Mouse (Mus musculus) liver, adult 2 months (tissue): ENCODE measurements around the gene Nhsl1. TPM values are rescaled to one million over a fixed set of nuclear protein-coding genes. Genes with fewer than 3 reads are reported as not detected.

Source experiments
- DNase-seq: peaks from one replicate; pipeline ENCODE4 v3.0.0-alpha.2; 2011; ENCODE audit warnings: low read depth, low spot score; ENCODE audit errors: extremely low read depth
- H3K27ac ChIP-seq: fragments of 200-500 bp; replicated peaks from 2 replicates; pipeline ENCODE4 v1.5.1; 2012; ENCODE audit warnings: low read depth, mild to moderate bottlenecking, control low read depth, inconsistent platforms, low read length; ENCODE audit not compliant: insufficient read depth
- H3K27me3 ChIP-seq: fragments of 200-500 bp; 2 replicates; pipeline ENCODE4 v1.6.1; 2012; ENCODE audit warnings: mild to moderate bottlenecking, moderate library complexity, low read length, inconsistent platforms; ENCODE audit not compliant: control insufficient read depth, insufficient read depth
- H3K36me3 ChIP-seq: fragments of 200-500 bp; 2 replicates; pipeline ENCODE4 v1.6.1; 2012; ENCODE audit warnings: low read length, inconsistent platforms; ENCODE audit not compliant: control insufficient read depth, insufficient read depth
- H3K4me1 ChIP-seq: fragments of 200-500 bp; 2 replicates; pipeline ENCODE4 v1.6.1; 2011; ENCODE audit warnings: low read length; ENCODE audit not compliant: control insufficient read depth, insufficient read depth
- H3K4me3 ChIP-seq: fragments of 200-500 bp; 2 replicates; pipeline ENCODE4 v1.5.1; 2011; ENCODE audit warnings: low read depth, mild to moderate bottlenecking, control low read depth, low read length, moderate library complexity; ENCODE audit not compliant: insufficient read depth
- H3K79me2 ChIP-seq: fragments of 200-500 bp; 2 replicates; pipeline ENCODE4 v1.6.1; 2012; ENCODE audit warnings: inconsistent platforms, mild to moderate bottlenecking, low read length, moderate library complexity; ENCODE audit not compliant: control insufficient read depth, insufficient read depth
- H3K9ac ChIP-seq: fragments of 200-500 bp; 2 replicates; pipeline ENCODE4 v1.6.1; 2012; ENCODE audit warnings: low read depth, mild to moderate bottlenecking, control low read depth, inconsistent platforms, low read length
- CTCF ChIP-seq: fragments of 200-500 bp; IDR thresholded peaks from 2 replicates; pipeline ENCODE4 v1.5.1; 2011; ENCODE audit warnings: low read depth, low read length, control low read depth
- POLR2A ChIP-seq: fragments of 200-500 bp; IDR thresholded peaks from 2 replicates; pipeline ENCODE4 v1.6.1; 2011; ENCODE audit warnings: low read length, control low read depth; ENCODE audit not compliant: insufficient read depth; ENCODE audit errors: extremely low read depth
- WGBS: fragments of 180-500 bp; shearing (Covaris S2); methylation state at CpG from one replicate; pipeline ENCODE4 v1.1.7; 2018; 5-methylcytosine and 5-hydroxymethylcytosine counted together
- polyA plus RNA-seq: library from polyadenylated mRNA; depleted of rRNA; stranded (reverse); fragments of >200 nt; gene quantifications from 2 replicates; pipeline ENCODE4 v1.2.3, GENCODE M21; 2012; rRNA removed
- total RNA-seq: library from RNA; depleted of rRNA; stranded (reverse); fragments of >200 nt; gene quantifications from 2 replicates; pipeline ENCODE4 v1.2.3, GENCODE M21; 2014; rRNA removed

Nhsl1 gene
- total RNA-seq (2.8 and 5.0 TPM in 2 replicates), polyA plus RNA-seq (1.5 and 2.6 TPM in 2 replicates)

- Histone ChIP-seq H3K4me3 (peak within 1 kb of the TSS; percentile 97), H3K27ac (peak within 1 kb of the TSS; percentile 50), H3K79me2 (peaks cover 22% of the 10 kb centered on the region), H3K27me3 (no peaks in the 10 kb centered on the region), H3K36me3 (no peaks in the 10 kb centered on the region), H3K9ac (peak within 1 kb of the TSS; percentile 99), H3K4me1 (peaks cover 7% of the 10 kb centered on the region; the same call in 1 of the 2 replicates)
- under 1% methylated on average over 63 of the region's 63 CpGs for WGBS
- TF ChIP-seq POLR2A: no peak
- TF ChIP-seq CTCF: peak; percentile 83
- peak; percentile 18 for DNase-seq
Measured at GRCm38 (mm10) chr10:18318916-18319481, at the start of gene Nhsl1. TSS of gene Nhsl1 (plus strand) at chr10:18318985.

GRCm38 (mm10) chr10:18276090-18276734 lies 42.6 kb upstream of the Nhsl1 start:
- Histone ChIP-seq H3K79me2 (no peaks in the 10 kb centered on the region), H3K36me3 (no peaks in the 10 kb centered on the region), H3K27ac (no peak overlapping the region), H3K4me1 (no peaks in the 10 kb centered on the region; the same call in 1 of the 2 replicates), H3K9ac (no peak overlapping the region), H3K27me3 (no peaks in the 10 kb centered on the region), H3K4me3 (no peak overlapping the region)
- peak; percentile 94 for DNase-seq
- TF ChIP-seq POLR2A (no peak), CTCF (no peak)
- WGBS: 22% methylated on average over 4 of the region's 4 CpGs

DNA sequence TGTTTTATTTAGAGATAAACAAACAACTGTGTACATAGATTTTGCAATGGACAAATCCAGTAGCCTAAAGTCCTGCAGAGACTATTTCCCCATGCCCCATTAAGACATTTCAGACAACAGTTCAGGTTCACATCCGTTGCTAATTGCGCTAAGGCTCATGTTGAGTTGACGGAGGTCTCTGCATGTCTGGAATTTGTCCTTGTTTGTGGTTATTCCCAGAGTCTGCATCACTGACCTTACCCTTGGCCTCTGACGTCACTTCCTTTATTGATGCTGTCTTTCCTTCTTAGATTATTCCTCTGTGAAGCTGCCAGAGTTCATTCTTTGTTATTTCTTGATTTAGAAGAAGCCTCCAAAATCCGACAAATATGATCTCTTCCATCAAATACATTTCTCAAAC lies 34.8 kb upstream of the Nhsl1 start:
- H3K4me3 ChIP-seq: no peak overlapping the region
- 43% methylated on average over 5 of the region's 5 CpGs for WGBS
- H3K4me1 ChIP-seq: peaks cover 1% of the 10 kb centered on the region; the same call in 1 of the 2 replicates
- H3K9ac ChIP-seq: no peak overlapping the region
- H3K36me3 ChIP-seq: no peaks in the 10 kb centered on the region
- DNase-seq: peak; percentile 51
- no peaks in the 10 kb centered on the region for H3K79me2 ChIP-seq
- H3K27ac ChIP-seq: no peak overlapping the region
- no peak for TF ChIP-seq CTCF
- TF ChIP-seq POLR2A: no peak
- no peaks in the 10 kb centered on the region for H3K27me3 ChIP-seq

DNA sequence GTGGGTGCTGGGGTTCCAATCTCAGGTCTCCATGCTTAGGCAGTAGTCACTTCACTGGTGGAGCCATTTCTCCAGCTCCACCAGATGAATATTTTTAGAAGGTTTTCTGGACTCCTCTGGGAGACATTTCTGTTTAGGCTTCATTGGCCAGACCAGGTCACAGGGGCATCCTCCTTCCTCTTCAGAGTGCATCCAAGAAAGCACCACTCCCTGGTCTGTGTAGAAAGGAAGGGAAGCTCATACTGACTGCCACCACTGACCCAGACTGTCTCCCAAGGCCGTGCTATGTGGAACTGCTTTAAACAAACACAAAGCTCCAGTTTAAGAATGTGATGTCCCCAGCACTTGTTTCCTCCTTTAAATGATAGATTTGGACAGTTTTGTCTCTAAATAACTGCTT lies 29.3 kb upstream of the Nhsl1 start:
- no peaks in the 10 kb centered on the region for H3K4me1 ChIP-seq
- H3K9ac ChIP-seq: no peak overlapping the region
- H3K79me2 ChIP-seq: no peaks in the 10 kb centered on the region
- H3K27me3 ChIP-seq: no peaks in the 10 kb centered on the region
- DNase-seq: peak; percentile 27
- no peak overlapping the region for H3K27ac ChIP-seq
- 46% methylated on average over 1 of the region's 1 CpGs for WGBS
- no peaks in the 10 kb centered on the region for H3K36me3 ChIP-seq
- TF ChIP-seq POLR2A: no peak
- no peak for TF ChIP-seq CTCF
- no peak overlapping the region for H3K4me3 ChIP-seq

DNA sequence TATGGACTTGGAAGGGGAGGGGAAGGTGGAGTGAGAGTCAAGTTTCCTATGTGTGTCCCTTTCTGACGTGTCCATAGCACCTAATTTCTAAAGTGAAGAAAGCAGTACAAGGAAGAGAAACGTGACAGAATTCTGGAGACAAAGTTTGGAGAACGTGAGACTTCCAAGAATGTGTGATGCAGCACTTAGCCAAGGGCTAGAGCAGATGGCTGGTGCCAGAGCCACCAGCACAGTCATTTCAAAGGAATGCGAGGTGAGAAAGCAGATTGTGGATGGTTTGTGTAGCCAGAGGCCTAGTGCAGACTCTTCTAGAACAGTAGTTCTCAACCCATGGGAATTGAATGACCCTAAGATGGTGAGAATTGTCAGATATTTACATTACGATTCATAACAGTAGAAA lies 13.7 kb upstream of the Nhsl1 start:
- no peak for DNase-seq
- Histone ChIP-seq H3K9ac (no peak overlapping the region), H3K36me3 (no peaks in the 10 kb centered on the region), H3K4me1 (no peaks in the 10 kb centered on the region), H3K27me3 (no peaks in the 10 kb centered on the region), H3K27ac (no peak overlapping the region), H3K4me3 (no peak overlapping the region), H3K79me2 (no peaks in the 10 kb centered on the region)
- 84% methylated on average over 5 of the region's 5 CpGs for WGBS
- no peak for TF ChIP-seq CTCF
- TF ChIP-seq POLR2A: no peak

DNA sequence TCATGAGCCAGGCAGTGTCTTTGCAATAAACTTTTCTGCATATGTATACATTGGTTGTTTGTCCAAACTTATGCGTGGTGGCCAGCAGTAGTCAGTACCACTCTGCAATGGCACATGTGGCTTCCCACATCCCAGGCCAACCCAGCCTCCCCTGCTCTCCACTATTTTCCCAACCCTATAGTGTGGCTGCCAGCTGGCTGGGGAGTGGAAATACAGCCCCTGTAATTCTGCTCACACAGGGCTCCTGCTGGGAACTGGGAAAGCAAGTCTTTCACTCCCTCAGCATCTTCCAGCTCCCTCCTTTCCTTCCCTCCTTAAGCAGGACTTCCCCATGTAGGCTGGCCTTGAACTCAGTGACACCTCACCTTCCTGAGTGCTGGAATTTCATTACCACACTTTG lies 3.7 kb upstream of the Nhsl1 start:
- H3K36me3 ChIP-seq: no peaks in the 10 kb centered on the region
- no peak overlapping the region for H3K9ac ChIP-seq
- H3K27me3 ChIP-seq: no peaks in the 10 kb centered on the region
- peaks cover 6% of the 10 kb centered on the region; the same call in 1 of the 2 replicates for H3K4me1 ChIP-seq
- H3K4me3 ChIP-seq: no peak overlapping the region
- H3K79me2 ChIP-seq: peaks cover 9% of the 10 kb centered on the region
- TF ChIP-seq POLR2A: no peak
- no peak for TF ChIP-seq CTCF
- no peak for DNase-seq
- no peak overlapping the region for H3K27ac ChIP-seq
- WGBS: 95% methylated on average over 1 of the region's 1 CpGs
